Mouse (Mus musculus): ENCODE measurements around the gene Med24. TPM values are rescaled to one million over a fixed set of nuclear protein-coding genes. Genes with fewer than 3 reads are reported as not detected.

Gene Med24
- polyA plus RNA-seq, 2 experiments = 43.9 to 83.4 TPM

GRCm38 (mm10) chr11:98701213-98701670 lies 28.0 kb downstream of the Med24 start, which contains the start of gene Csf3:
Gene Csf3, plus strand, starts transcription at chr11:98701263.
- H3K9ac ChIP-seq (ENCODE audit: low read depth, low read length, severe bottlenecking) = no peak within 1 kb of the TSS
- H3K36me3 ChIP-seq (ENCODE audit: control insufficient read depth, insufficient read depth, low read length) = peaks cover 30% of the 10 kb centered on the region
- H3K27ac ChIP-seq (replicated peaks; ENCODE audit: low read depth, low read length) = no peak within 1 kb of the TSS
- no peaks in the 10 kb centered on the region for H3K9me3 ChIP-seq (ENCODE audit: control insufficient read depth, low read length)
- no peak within 1 kb of the TSS for H3K4me3 ChIP-seq (replicated peaks; ENCODE audit: low read length)
- no peaks in the 10 kb centered on the region for H3K27me3 ChIP-seq (ENCODE audit: control insufficient read depth, insufficient read depth, low read length)
- H3K4me2 ChIP-seq (replicated peaks; ENCODE audit: low read depth, low read length, severe bottlenecking) = no peak within 1 kb of the TSS
- ATAC-seq (ENCODE audit: low FRiP score, low read depth) (no peak), DNase-seq (ENCODE audit: low spot score) (no peak)
- TF ChIP-seq POLR2A (IDR thresholded peaks at IDR 0.05; ENCODE audit: borderline replicate concordance, extremely low read depth, insufficient read depth, insufficient read length) = no peak
- 31% methylated on average over 10 of the region's 10 CpGs for WGBS
- 0 out of 2 replicates have a peak, but pooled peaks cover 4% of the 10 kb centered on the region for H3K4me1 ChIP-seq (ENCODE audit: control insufficient read depth, insufficient read depth, low read length)

GRCm38 (mm10) chr11:98699911-98700310 lies 29.3 kb downstream of the Med24 start:
- H3K9ac ChIP-seq (ENCODE audit: low read depth, low read length, severe bottlenecking) = no peak overlapping the region
- no peak overlapping the region for H3K4me2 ChIP-seq (replicated peaks; ENCODE audit: low read depth, low read length, severe bottlenecking)
- no peaks in the 10 kb centered on the region for H3K27me3 ChIP-seq (ENCODE audit: control insufficient read depth, insufficient read depth, low read length)
- WGBS = 36% methylated on average over 4 of the region's 4 CpGs
- peak; percentile 58 for DNase-seq (ENCODE audit: low spot score)
- no peaks in the 10 kb centered on the region for H3K9me3 ChIP-seq (ENCODE audit: control insufficient read depth, low read length)
- peaks cover 30% of the 10 kb centered on the region for H3K36me3 ChIP-seq (ENCODE audit: control insufficient read depth, insufficient read depth, low read length)
- H3K27ac ChIP-seq (replicated peaks; ENCODE audit: low read depth, low read length) = no peak overlapping the region
- peak; percentile 69; the same call in 1 of the 2 replicates for ATAC-seq (ENCODE audit: low FRiP score, low read depth)
- no peak for TF ChIP-seq POLR2A (IDR thresholded peaks at IDR 0.05; ENCODE audit: borderline replicate concordance, extremely low read depth, insufficient read depth, insufficient read length)
- 0 out of 2 replicates have a peak, but pooled peaks cover 4% of the 10 kb centered on the region for H3K4me1 ChIP-seq (ENCODE audit: control insufficient read depth, insufficient read depth, low read length)
- no peak overlapping the region for H3K4me3 ChIP-seq (replicated peaks; ENCODE audit: low read length)

- ATAC-seq (ENCODE audit: low FRiP score, low read depth) (no peak), DNase-seq (ENCODE audit: low spot score) (no peak)
- Histone ChIP-seq H3K9me3 (ENCODE audit: control insufficient read depth, low read length) (no peaks in the 10 kb centered on the region), H3K4me1 (ENCODE audit: control insufficient read depth, insufficient read depth, low read length) (0 out of 2 replicates have a peak, but pooled peaks cover 4% of the 10 kb centered on the region), H3K9ac (ENCODE audit: low read depth, low read length, severe bottlenecking) (no peak overlapping the region), H3K4me2 (replicated peaks; ENCODE audit: low read depth, low read length, severe bottlenecking) (no peak overlapping the region), H3K27ac (replicated peaks; ENCODE audit: low read depth, low read length) (no peak overlapping the region), H3K36me3 (ENCODE audit: control insufficient read depth, insufficient read depth, low read length) (peaks cover 30% of the 10 kb centered on the region), H3K27me3 (ENCODE audit: control insufficient read depth, insufficient read depth, low read length) (no peaks in the 10 kb centered on the region), H3K4me3 (replicated peaks; ENCODE audit: low read length) (no peak overlapping the region)
- no peak for TF ChIP-seq POLR2A (IDR thresholded peaks at IDR 0.05; ENCODE audit: borderline replicate concordance, extremely low read depth, insufficient read depth, insufficient read length)
- 80% methylated on average over 16 of the region's 16 CpGs for WGBS
Measured at GRCm38 (mm10) chr11:98698849-98699640, 30.2 kb downstream of the Med24 start.

- Histone ChIP-seq H3K4me1 (ENCODE audit: control insufficient read depth, insufficient read depth, low read length) (no peaks in the 10 kb centered on the region), H3K9ac (ENCODE audit: low read depth, low read length, severe bottlenecking) (no peak overlapping the region), H3K4me3 (replicated peaks; ENCODE audit: low read length) (no peak overlapping the region), H3K27ac (replicated peaks; ENCODE audit: low read depth, low read length) (no peak overlapping the region), H3K4me2 (replicated peaks; ENCODE audit: low read depth, low read length, severe bottlenecking) (no peak overlapping the region), H3K36me3 (ENCODE audit: control insufficient read depth, insufficient read depth, low read length) (peaks cover 46% of the 10 kb centered on the region), H3K27me3 (ENCODE audit: control insufficient read depth, insufficient read depth, low read length) (no peaks in the 10 kb centered on the region), H3K9me3 (ENCODE audit: control insufficient read depth, low read length) (no peaks in the 10 kb centered on the region)
- no peak for TF ChIP-seq POLR2A (IDR thresholded peaks at IDR 0.05; ENCODE audit: borderline replicate concordance, extremely low read depth, insufficient read depth, insufficient read length)
- ATAC-seq (ENCODE audit: low FRiP score, low read depth) (no peak), DNase-seq (ENCODE audit: low spot score) (no peak)
- 89% methylated on average over 12 of the region's 12 CpGs for WGBS
Measured at GRCm38 (mm10) chr11:98697225-98697624, 32.0 kb downstream of the Med24 start.

GRCm38 (mm10) chr11:98696454-98697216 lies 32.6 kb downstream of the Med24 start:
- no peaks in the 10 kb centered on the region for H3K9me3 ChIP-seq (ENCODE audit: control insufficient read depth, low read length)
- no peaks in the 10 kb centered on the region for H3K27me3 ChIP-seq (ENCODE audit: control insufficient read depth, insufficient read depth, low read length)
- ATAC-seq (ENCODE audit: low FRiP score, low read depth) (no peak), DNase-seq (ENCODE audit: low spot score) (no peak)
- H3K4me2 ChIP-seq (replicated peaks; ENCODE audit: low read depth, low read length, severe bottlenecking) = no peak overlapping the region
- no peak overlapping the region for H3K27ac ChIP-seq (replicated peaks; ENCODE audit: low read depth, low read length)
- peaks cover 52% of the 10 kb centered on the region for H3K36me3 ChIP-seq (ENCODE audit: control insufficient read depth, insufficient read depth, low read length)
- no peak overlapping the region for H3K9ac ChIP-seq (ENCODE audit: low read depth, low read length, severe bottlenecking)
- no peak overlapping the region for H3K4me3 ChIP-seq (replicated peaks; ENCODE audit: low read length)
- 89% methylated on average over 14 of the region's 14 CpGs for WGBS
- no peaks in the 10 kb centered on the region for H3K4me1 ChIP-seq (ENCODE audit: control insufficient read depth, insufficient read depth, low read length)
- TF ChIP-seq POLR2A (IDR thresholded peaks at IDR 0.05; ENCODE audit: borderline replicate concordance, extremely low read depth, insufficient read depth, insufficient read length) = no peak

All from limb, embryonic 14.5 days (tissue).